Mouse (Mus musculus) myocyte (in vitro differentiated cells): ENCODE results near the gene Psme2. TPM values are rescaled to one million over a fixed set of nuclear protein-coding genes. Genes with fewer than 3 reads are reported as not detected.

Source experiments
- H3K27me3 ChIP-seq: one replicate; pipeline ENCODE4 v1.6.1; 2011; ENCODE audit not compliant: control insufficient read depth, insufficient read depth, insufficient read length
- H3K36me3 ChIP-seq: one replicate; pipeline ENCODE4 v1.6.1; 2011; ENCODE audit not compliant: control insufficient read depth, insufficient read depth
- H3K4me2 ChIP-seq: one replicate; pipeline ENCODE4 v1.6.1; 2011; ENCODE audit warnings: low read depth, control low read depth
- H3K4me3 ChIP-seq: one replicate; pipeline ENCODE4 v1.5.1; 2011; ENCODE audit warnings: mild to moderate bottlenecking, control low read depth, moderate library complexity
- H3K79me2 ChIP-seq: one replicate; pipeline ENCODE4 v1.6.1; 2011; ENCODE audit not compliant: control insufficient read depth, insufficient read depth
- H3ac ChIP-seq: one replicate; pipeline ENCODE4 v1.6.1; 2011; ENCODE audit not compliant: control insufficient read depth, insufficient read length
- CEBPB ChIP-seq: IDR thresholded peaks from 2 replicates; pipeline ENCODE4 v1.6.1; 2011; ENCODE audit warnings: mild to moderate bottlenecking, moderate library complexity; ENCODE audit not compliant: poor library complexity, insufficient read depth, severe bottlenecking
- E2F4 ChIP-seq: IDR thresholded peaks from one replicate; pipeline ENCODE4 v1.6.1; 2011; ENCODE audit warnings: mild to moderate bottlenecking, control low read depth, moderate library complexity; ENCODE audit not compliant: insufficient read depth
- MAX ChIP-seq: IDR thresholded peaks from one replicate; pipeline ENCODE4 v1.6.1; 2011; ENCODE audit warnings: low read depth, mild to moderate bottlenecking, control low read depth
- MYOD1 ChIP-seq, 3 experiments: IDR thresholded peaks; one replicate each; pipeline ENCODE4 v1.6.1; 2011; ENCODE audit warnings: control low read depth in 2 of 3, low read depth in 2 of 3, mild to moderate bottlenecking in 2 of 3, moderate library complexity in 1 of 3; ENCODE audit not compliant: insufficient read length in 2 of 3, control insufficient read depth in 1 of 3
- MYOG ChIP-seq, 3 experiments: IDR thresholded peaks; one replicate each; pipeline ENCODE4 v1.6.1; 2011; ENCODE audit warnings: control low read depth in 2 of 3, low read depth in 2 of 3, mild to moderate bottlenecking in 2 of 3; ENCODE audit not compliant: insufficient read length in 2 of 3, control insufficient read depth in 1 of 3, insufficient read depth in 1 of 3
- POLR2A ChIP-seq: IDR thresholded peaks from one replicate; pipeline ENCODE4 v1.6.1; 2011; ENCODE audit warnings: low read depth, mild to moderate bottlenecking, control low read depth, moderate library complexity; ENCODE audit not compliant: insufficient read length
- POLR2AphosphoS2 ChIP-seq: IDR thresholded peaks from one replicate; pipeline ENCODE4 v1.6.1; 2011; ENCODE audit warnings: low read depth, control low read depth; ENCODE audit not compliant: insufficient read length
- REST ChIP-seq: IDR thresholded peaks from one replicate; pipeline ENCODE4 v1.6.1; 2011; ENCODE audit warnings: mild to moderate bottlenecking, control low read depth, moderate library complexity; ENCODE audit not compliant: insufficient read depth, insufficient read length
- SRF ChIP-seq: IDR thresholded peaks from one replicate; pipeline ENCODE4 v1.6.1; 2011; ENCODE audit warnings: low read depth; ENCODE audit not compliant: control insufficient read depth, insufficient read length
- TCF12 ChIP-seq: IDR thresholded peaks from one replicate; pipeline ENCODE4 v1.6.1; 2011; ENCODE audit warnings: mild to moderate bottlenecking, control low read depth; ENCODE audit not compliant: poor library complexity, insufficient read depth, severe bottlenecking
- TCF3 ChIP-seq: IDR thresholded peaks from one replicate; pipeline ENCODE4 v1.6.1; 2011; ENCODE audit warnings: low read depth, control low read depth; ENCODE audit not compliant: insufficient read length
- USF1 ChIP-seq: IDR thresholded peaks from one replicate; pipeline ENCODE4 v1.6.1; 2011; ENCODE audit warnings: low read depth, mild to moderate bottlenecking, control low read depth, moderate library complexity
- polyA plus RNA-seq: library from polyadenylated mRNA; unstranded; fragments of >200 nt; fragmentation: generic; extraction: Trizol; gene quantifications from one replicate; pipeline ENCODE4 v1.2.1, GENCODE M21; 2012; ENCODE audit warnings: missing spikeins

The Psme2 gene
- polyA plus RNA-seq, 1 experiment: 139 TPM

GRCm38 (mm10) chr14:55628077-55628827, 37.3 kb upstream of the Psme2 start:
- peaks cover 16% of the 10 kb centered on the region for H3K36me3 ChIP-seq
- H3K4me2 ChIP-seq: no peak overlapping the region
- H3K79me2 ChIP-seq: no peaks in the 10 kb centered on the region
- no peak for TF ChIP-seq CEBPB
- no peak for TF ChIP-seq E2F4
- no peak for TF ChIP-seq MYOG (IDR thresholded peaks at IDR 0.05; ENCODE audit: control insufficient read depth in 1 of 3, insufficient read depth in 1 of 3, insufficient read length in 2 of 3, low read depth in 2 of 3)
- no peak for TF ChIP-seq SRF
- no peak for TF ChIP-seq MYOD1 (IDR thresholded peaks at IDR 0.05; ENCODE audit: control insufficient read depth in 1 of 3, insufficient read length in 2 of 3, low read depth in 2 of 3)
- no peak for TF ChIP-seq USF1
- no peak for TF ChIP-seq TCF12
- TF ChIP-seq REST: no peak
- TF ChIP-seq POLR2AphosphoS2: no peak
- no peak for TF ChIP-seq TCF3
- no peak for TF ChIP-seq MAX
- TF ChIP-seq POLR2A: no peak
- no peak overlapping the region for H3ac ChIP-seq
- H3K27me3 ChIP-seq: no peaks in the 10 kb centered on the region
- no peak overlapping the region for H3K4me3 ChIP-seq

- no peaks in the 10 kb centered on the region for H3K27me3 ChIP-seq
- H3K4me3 ChIP-seq: no peak overlapping the region
- TF ChIP-seq POLR2A (no peak), TCF3 (no peak), SRF (no peak), USF1 (no peak), MYOG (IDR thresholded peaks at IDR 0.05; ENCODE audit: control insufficient read depth in 1 of 3, insufficient read depth in 1 of 3, insufficient read length in 2 of 3, low read depth in 2 of 3) (no peak), MAX (no peak), POLR2AphosphoS2 (no peak), TCF12 (no peak), E2F4 (no peak), CEBPB (no peak), MYOD1 (IDR thresholded peaks at IDR 0.05; ENCODE audit: control insufficient read depth in 1 of 3, insufficient read length in 2 of 3, low read depth in 2 of 3) (no peak), REST (no peak)
- H3K4me2 ChIP-seq: no peak overlapping the region
- H3K36me3 ChIP-seq: no peaks in the 10 kb centered on the region
- no peaks in the 10 kb centered on the region for H3K79me2 ChIP-seq
- no peak overlapping the region for H3ac ChIP-seq
These were observed 27.7 kb upstream of the Psme2 start for GRCm38 (mm10) chr14:55618486-55619195.

GRCm38 (mm10) chr14:55617822-55618221, 26.9 kb upstream of the Psme2 start, which contains the start of gene Rec8:
Rec8 (plus strand) TSS chr14:55618037.
- no peaks in the 10 kb centered on the region for H3K79me2 ChIP-seq
- no peak within 1 kb of the TSS for H3K4me2 ChIP-seq
- TF ChIP-seq MYOD1 (IDR thresholded peaks at IDR 0.05; ENCODE audit: control insufficient read depth in 1 of 3, insufficient read length in 2 of 3, low read depth in 2 of 3) (no peak), MYOG (IDR thresholded peaks at IDR 0.05; ENCODE audit: control insufficient read depth in 1 of 3, insufficient read depth in 1 of 3, insufficient read length in 2 of 3, low read depth in 2 of 3) (no peak), POLR2AphosphoS2 (no peak), REST (no peak), POLR2A (no peak), MAX (no peak), USF1 (no peak), SRF (no peak), CEBPB (no peak)
- no peaks in the 10 kb centered on the region for H3K27me3 ChIP-seq
- H3K36me3 ChIP-seq: no peaks in the 10 kb centered on the region
- H3K4me3 ChIP-seq: no peak within 1 kb of the TSS
- H3ac ChIP-seq: no peak within 1 kb of the TSS

- Histone ChIP-seq H3K4me2 (no peak overlapping the region), H3K27me3 (no peaks in the 10 kb centered on the region), H3K36me3 (no peaks in the 10 kb centered on the region), H3K4me3 (no peak overlapping the region), H3K79me2 (no peaks in the 10 kb centered on the region), H3ac (no peak overlapping the region)
- TF ChIP-seq CEBPB (no peak), MAX (no peak), MYOD1 (IDR thresholded peaks at IDR 0.05; ENCODE audit: control insufficient read depth in 1 of 3, insufficient read length in 2 of 3, low read depth in 2 of 3) (no peak), TCF12 (no peak), POLR2A (no peak), SRF (no peak), MYOG (IDR thresholded peaks at IDR 0.05; ENCODE audit: control insufficient read depth in 1 of 3, insufficient read depth in 1 of 3, insufficient read length in 2 of 3, low read depth in 2 of 3) (no peak), POLR2AphosphoS2 (no peak), TCF3 (no peak), E2F4 (no peak), USF1 (no peak), REST (no peak)
These were observed 25.9 kb upstream of the Psme2 start for GRCm38 (mm10) chr14:55616844-55617243.
